ENCODE assay signal across 17 mouse cellular contexts in genomic region chr14:122028926-122029745, GRCm38 (mm10). TPM values are rescaled to one million over a fixed set of nuclear protein-coding genes. Genes with fewer than 3 reads are reported as not detected.
A peak's percentile ranks its signal among the peaks of the same experiment; 100 is the strongest.
DNase-seq lines count a peak whose midpoint lies in the region; ATAC-seq and TF ChIP-seq lines count a peak whose summit lies in the region.
"Had no signal": no experiment of that assay in that cellular context is flagged by ENCODE, and none has a peak within 500 bp of the region (broad histone marks: within the 10 kb centered on the region; RNA-seq: fewer than 3 reads in every experiment).

No protein-coding gene starts in this region.

- 0 out of 2 replicates have a peak, but pooled peaks have one; percentile 33 for ATAC-seq in liver, embryonic 16.5 days (ENCODE audit: low read depth)
- no peak for ATAC-seq in liver, embryonic 12.5 days
- ATAC-seq in CD4-positive, CD25-positive, alpha-beta regulatory T cell, adult 4 months, result peak; percentile 64
- peak; percentile 76 for ATAC-seq in common myeloid progenitor, adult 5-6 weeks (replicated peaks; ENCODE audit: low read depth, poor library complexity, severe bottlenecking)
- ATAC-seq in neural tube, embryonic 15.5 days (ENCODE audit: low FRiP score), result no peak
- ATAC-seq: midbrain, embryonic 13.5 days had no signal

- H3K27me3 ChIP-seq in liver, embryonic 16.5 days (ENCODE audit: control insufficient read depth, insufficient read depth, low read depth, low read length), result no peaks in the 10 kb centered on the region
- H3K27me3 ChIP-seq in liver, embryonic 12.5 days (replicated peaks), result no peaks in the 10 kb centered on the region
- H3K27me3 ChIP-seq in splenic B cell, adult 2 months (ENCODE audit: control insufficient read depth, insufficient read depth, low read length, poor library complexity, severe bottlenecking), result no peaks in the 10 kb centered on the region
- H3K27me3 ChIP-seq in neural tube, embryonic 15.5 days (replicated peaks), result no peaks in the 10 kb centered on the region
- H3K27me3 ChIP-seq: forebrain, embryonic 12.5 days; limb, embryonic 15.5 days; midbrain, embryonic 13.5 days had no signal

- no peaks in the 10 kb centered on the region for H3K9me3 ChIP-seq in liver, embryonic 16.5 days (replicated peaks; ENCODE audit: control insufficient read depth, low read length)
- no peaks in the 10 kb centered on the region for H3K9me3 ChIP-seq in liver, embryonic 12.5 days (replicated peaks)
- no peaks in the 10 kb centered on the region for H3K9me3 ChIP-seq in neural tube, embryonic 15.5 days (replicated peaks)
- H3K9me3 ChIP-seq: forebrain, embryonic 12.5 days; limb, embryonic 15.5 days; midbrain, embryonic 13.5 days had no signal

- H3K9ac ChIP-seq in liver, embryonic 16.5 days (ENCODE audit: low read depth, low read length), result no peak overlapping the region
- H3K9ac ChIP-seq in liver, embryonic 12.5 days, result no peak overlapping the region
- H3K9ac ChIP-seq in neural tube, embryonic 15.5 days (replicated peaks), result no peak overlapping the region
- H3K9ac ChIP-seq: forebrain, embryonic 12.5 days; limb, embryonic 15.5 days; midbrain, embryonic 13.5 days had no signal

- 41% methylated on average over 11 of the region's 11 CpGs for WGBS in liver, embryonic 16.5 days (ENCODE audit: insufficient replicate concordance)
- WGBS in liver, embryonic 12.5 days (ENCODE audit: insufficient replicate concordance), result 50% methylated on average over 11 of the region's 11 CpGs
- 95% methylated on average over 11 of the region's 11 CpGs for WGBS in neural tube, embryonic 15.5 days

- H3K27ac ChIP-seq in liver, embryonic 16.5 days (ENCODE audit: low read length), result peak overlapping the region; percentile 7; the same call in 1 of the 2 replicates
- no peak overlapping the region for H3K27ac ChIP-seq in liver, embryonic 12.5 days
- no peak overlapping the region for H3K27ac ChIP-seq in neural tube, embryonic 15.5 days (replicated peaks)
- no peak overlapping the region for H3K27ac ChIP-seq in layer of hippocampus, adult 2 months
- H3K27ac ChIP-seq: forebrain, embryonic 12.5 days; limb, embryonic 15.5 days; midbrain, embryonic 13.5 days had no signal

- H3K4me3 ChIP-seq in liver, embryonic 16.5 days (ENCODE audit: low read depth, low read length), result no peak overlapping the region
- no peak overlapping the region for H3K4me3 ChIP-seq in liver, embryonic 12.5 days
- no peak overlapping the region for H3K4me3 ChIP-seq in neural tube, embryonic 15.5 days (replicated peaks)
- H3K4me3 ChIP-seq in layer of hippocampus, adult 2 months, result no peak overlapping the region
- H3K4me3 ChIP-seq: forebrain, embryonic 12.5 days; limb, embryonic 15.5 days; midbrain, embryonic 13.5 days had no signal

- H3K36me3 ChIP-seq in liver, embryonic 16.5 days (ENCODE audit: control insufficient read depth, insufficient read depth), result no peaks in the 10 kb centered on the region
- H3K36me3 ChIP-seq in liver, embryonic 12.5 days, result no peaks in the 10 kb centered on the region
- H3K36me3 ChIP-seq in splenic B cell, adult 2 months (ENCODE audit: control insufficient read depth, insufficient read depth, low read length, poor library complexity, severe bottlenecking), result no peaks in the 10 kb centered on the region
- H3K36me3 ChIP-seq in neural tube, embryonic 15.5 days, result no peaks in the 10 kb centered on the region
- H3K36me3 ChIP-seq: forebrain, embryonic 12.5 days; midbrain, embryonic 13.5 days had no signal

- H3K4me2 ChIP-seq in liver, embryonic 16.5 days (ENCODE audit: low read depth, low read length), result no peak overlapping the region
- H3K4me2 ChIP-seq in liver, embryonic 12.5 days, result no peak overlapping the region
- H3K4me2 ChIP-seq in neural tube, embryonic 15.5 days, result no peak overlapping the region
- H3K4me2 ChIP-seq: forebrain, embryonic 12.5 days; limb, embryonic 15.5 days; midbrain, embryonic 13.5 days had no signal

- H3K4me1 ChIP-seq in liver, embryonic 16.5 days (ENCODE audit: control insufficient read depth, low read depth, low read length), result peaks cover 6% of the 10 kb centered on the region
- H3K4me1 ChIP-seq in liver, embryonic 12.5 days, result peaks cover 12% of the 10 kb centered on the region
- H3K4me1 ChIP-seq in neural tube, embryonic 15.5 days, result no peaks in the 10 kb centered on the region
- H3K4me1 ChIP-seq: forebrain, embryonic 12.5 days; midbrain, embryonic 13.5 days had no signal

- DNase-seq in splenic B cell, adult 2 months (ENCODE audit: low read depth, low spot score), result peak; percentile 70
- no peak for DNase-seq in adrenal gland, adult (ENCODE audit: inconsistent age in 2 of 2, low spot score in 1 of 2)
- DNase-seq in layer of hippocampus, adult 2 months (ENCODE audit: low spot score in 2 of 2), result no peak
- DNase-seq: adrenal gland, postnatal 14 days; cerebellum, adult 11-12 months; gastrocnemius, postnatal 14 days had no signal

- no peak for TF ChIP-seq CTCF in layer of hippocampus, adult 2 months (conservative IDR thresholded peaks at IDR 0.05)

RNA-seq across cellular contexts. Expression of gene Timm8a2, which starts 5.3 kb away (rescaled TPM):
- not detected in 2 replicates for polyA plus RNA-seq in liver, embryonic 16.5 days (2015; fragmentation: Nextera tagmentation; extraction: Ambion mirVana)
- polyA plus RNA-seq in liver, embryonic 12.5 days (2016; fragmentation: Nextera tagmentation; extraction: Ambion mirVana), result not detected in 2 replicates
- polyA plus RNA-seq in CD4-positive, CD25-positive, alpha-beta regulatory T cell, adult 4 months (2017; shearing (Covaris generic)), result not detected
- not detected in 2 replicates for total RNA-seq in common myeloid progenitor, adult 5-6 weeks (2017)
- not detected in 2 replicates for polyA plus RNA-seq in neural tube, embryonic 15.5 days (2015; fragmentation: Nextera tagmentation; extraction: Ambion mirVana)
- total RNA-seq in layer of hippocampus, adult 2 months (2021), result not detected
- total RNA-seq: adrenal gland, postnatal 14 days; gastrocnemius, postnatal 14 days had no signal
- polyA plus RNA-seq: forebrain, embryonic 12.5 days; heart, embryonic 16.5 days; limb, embryonic 15.5 days; midbrain, embryonic 13.5 days; small intestine, adult 2 months; urinary bladder, adult 2 months had no signal

Comparison
In these comparisons a context has a peak if more than half of its experiments do, and no peak if none do; other contexts are left out.
1. ATAC-seq: peak in liver, embryonic 16.5 days (single experiment), CD4-positive, CD25-positive, alpha-beta regulatory T cell, adult 4 months (single experiment) and common myeloid progenitor, adult 5-6 weeks (single experiment); none in liver, embryonic 12.5 days (single experiment) and neural tube, embryonic 15.5 days (single experiment).